Mouse (Mus musculus): Measurements from ENCODE around the gene Asb18. TPM values are rescaled to one million over a fixed set of nuclear protein-coding genes. Genes with fewer than 3 reads are reported as not detected.
A peak's percentile ranks its signal among the peaks of the same experiment; 100 is the strongest.

Gene Asb18
- total RNA-seq, 1 experiment: not detected

- H3K36me3 ChIP-seq (ENCODE audit: control insufficient read depth, insufficient read depth, low read length, poor library complexity, severe bottlenecking): no peaks in the 10 kb centered on the region
- H3K9ac ChIP-seq (ENCODE audit: insufficient read depth, low read depth, low read length, poor library complexity, severe bottlenecking): no peak overlapping the region; the same call in 1 of the 2 replicates
- in situ Hi-C loops (cut with MboI; ENCODE audit: low sequenced_read_pairs in 2 of 2, unreplicated experiment in 2 of 2): no loop called here
- TF ChIP-seq ZC3H11A (IDR thresholded peaks at IDR 0.05; ENCODE audit: borderline replicate concordance, low read depth, low read length): no peak
- no peak for TF ChIP-seq ZNF384 (IDR thresholded peaks at IDR 0.05; ENCODE audit: low read depth, low read length)
- no peak for TF ChIP-seq HCFC1 (IDR thresholded peaks at IDR 0.05; ENCODE audit: borderline replicate concordance, insufficient read depth, low read length)
- no peak for TF ChIP-seq CHD2 (IDR thresholded peaks at IDR 0.05; ENCODE audit: low read depth, low read length)
- TF ChIP-seq MAFK (IDR thresholded peaks at IDR 0.05; ENCODE audit: insufficient read depth, low read depth, low read length): no peak
- no peaks in the 10 kb centered on the region for H3K9me3 ChIP-seq (ENCODE audit: control insufficient read depth, insufficient read depth, low read depth, low read length)
- peak overlapping the region; percentile 61 to 88; a peak in 2 of 4 replicates for H3K4me3 ChIP-seq (ENCODE audit: insufficient read depth in 1 of 2, low read depth in 1 of 2, low read length in 2 of 2, poor library complexity in 1 of 2, severe bottlenecking in 1 of 2)
- H3K27ac ChIP-seq (ENCODE audit: insufficient read depth, low read depth, low read length, poor library complexity, severe bottlenecking): no peak overlapping the region
- peaks cover 2 to 14% of the 10 kb centered on the region in 2 experiments; a peak in 3 of 4 replicates for H3K4me1 ChIP-seq (ENCODE audit: control insufficient read depth in 2 of 2, insufficient read depth in 2 of 2, low read length in 2 of 2, poor library complexity in 1 of 2)
- no peak for DNase-seq (ENCODE audit: low read depth, low spot score)
Observed at GRCm38 (mm10) chr1:89967585-89967984, 46.9 kb downstream of the Asb18 start.

- Histone ChIP-seq H3K4me1 (ENCODE audit: control insufficient read depth in 2 of 2, insufficient read depth in 2 of 2, low read length in 2 of 2, poor library complexity in 1 of 2) (peaks cover 2 to 19% of the 10 kb centered on the region in 2 experiments), H3K9ac (ENCODE audit: insufficient read depth, low read depth, low read length, poor library complexity, severe bottlenecking) (no peak overlapping the region)
- TF ChIP-seq HCFC1 (IDR thresholded peaks at IDR 0.05; ENCODE audit: borderline replicate concordance, insufficient read depth, low read length): no peak
- no peak for TF ChIP-seq ZC3H11A (IDR thresholded peaks at IDR 0.05; ENCODE audit: borderline replicate concordance, low read depth, low read length)
- no peak for TF ChIP-seq ZNF384 (IDR thresholded peaks at IDR 0.05; ENCODE audit: low read depth, low read length)
- no peak for TF ChIP-seq CHD2 (IDR thresholded peaks at IDR 0.05; ENCODE audit: low read depth, low read length)
- no peak for TF ChIP-seq MAFK (IDR thresholded peaks at IDR 0.05; ENCODE audit: insufficient read depth, low read depth, low read length)
Observed at GRCm38 (mm10) chr1:89964426-89964825, 50.0 kb downstream of the Asb18 start.

GRCm38 (mm10) chr1:89963296-89963695 lies 51.2 kb downstream of the Asb18 start:
- Histone ChIP-seq H3K9ac (ENCODE audit: insufficient read depth, low read depth, low read length, poor library complexity, severe bottlenecking) (no peak overlapping the region), H3K4me3 (ENCODE audit: insufficient read depth in 1 of 2, low read depth in 1 of 2, low read length in 2 of 2, poor library complexity in 1 of 2, severe bottlenecking in 1 of 2) (no peak overlapping the region), H3K9me3 (ENCODE audit: control insufficient read depth, insufficient read depth, low read depth, low read length) (no peaks in the 10 kb centered on the region), H3K4me1 (ENCODE audit: control insufficient read depth in 2 of 2, insufficient read depth in 2 of 2, low read length in 2 of 2, poor library complexity in 1 of 2) (peaks cover 2 to 14% of the 10 kb centered on the region in 2 experiments), H3K36me3 (ENCODE audit: control insufficient read depth, insufficient read depth, low read length, poor library complexity, severe bottlenecking) (no peaks in the 10 kb centered on the region), H3K27ac (ENCODE audit: insufficient read depth, low read depth, low read length, poor library complexity, severe bottlenecking) (no peak overlapping the region)
- no peak for TF ChIP-seq HCFC1 (IDR thresholded peaks at IDR 0.05; ENCODE audit: borderline replicate concordance, insufficient read depth, low read length)
- no peak for DNase-seq (ENCODE audit: low read depth, low spot score)
- in situ Hi-C loops (cut with MboI; ENCODE audit: low sequenced_read_pairs in 2 of 2, unreplicated experiment in 2 of 2): no loop called here

More at GRCm38 (mm10) chr1:89964426-89964825, 50.0 kb downstream of the Asb18 start:
- in situ Hi-C loops (cut with MboI; ENCODE audit: low sequenced_read_pairs in 2 of 2, unreplicated experiment in 2 of 2): no loop called here
- no peak for DNase-seq (ENCODE audit: low read depth, low spot score)
- no peaks in the 10 kb centered on the region for H3K9me3 ChIP-seq (ENCODE audit: control insufficient read depth, insufficient read depth, low read depth, low read length)
- H3K4me3 ChIP-seq (ENCODE audit: insufficient read depth in 1 of 2, low read depth in 1 of 2, low read length in 2 of 2, poor library complexity in 1 of 2, severe bottlenecking in 1 of 2): no peak overlapping the region
- H3K27ac ChIP-seq (ENCODE audit: insufficient read depth, low read depth, low read length, poor library complexity, severe bottlenecking): no peak overlapping the region
- H3K36me3 ChIP-seq (ENCODE audit: control insufficient read depth, insufficient read depth, low read length, poor library complexity, severe bottlenecking): no peaks in the 10 kb centered on the region

GRCm38 (mm10) chr1:89962092-89962491 lies 52.4 kb downstream of the Asb18 start:
- Histone ChIP-seq H3K9me3 (ENCODE audit: control insufficient read depth, insufficient read depth, low read depth, low read length) (no peaks in the 10 kb centered on the region), H3K9ac (ENCODE audit: insufficient read depth, low read depth, low read length, poor library complexity, severe bottlenecking) (no peak overlapping the region), H3K27ac (ENCODE audit: insufficient read depth, low read depth, low read length, poor library complexity, severe bottlenecking) (no peak overlapping the region), H3K4me3 (ENCODE audit: insufficient read depth in 1 of 2, low read depth in 1 of 2, low read length in 2 of 2, poor library complexity in 1 of 2, severe bottlenecking in 1 of 2) (no peak overlapping the region; a peak in 1 of 4 replicates), H3K4me1 (ENCODE audit: control insufficient read depth in 2 of 2, insufficient read depth in 2 of 2, low read length in 2 of 2, poor library complexity in 1 of 2) (peaks cover 2 to 11% of the 10 kb centered on the region in 2 experiments; a peak in 3 of 4 replicates), H3K36me3 (ENCODE audit: control insufficient read depth, insufficient read depth, low read length, poor library complexity, severe bottlenecking) (no peaks in the 10 kb centered on the region)
- no peak for DNase-seq (ENCODE audit: low read depth, low spot score)
- TF ChIP-seq HCFC1 (IDR thresholded peaks at IDR 0.05; ENCODE audit: borderline replicate concordance, insufficient read depth, low read length): no peak
- no peak for TF ChIP-seq CHD2 (IDR thresholded peaks at IDR 0.05; ENCODE audit: low read depth, low read length)
- TF ChIP-seq ZC3H11A (IDR thresholded peaks at IDR 0.05; ENCODE audit: borderline replicate concordance, low read depth, low read length): no peak
- no peak for TF ChIP-seq MAFK (IDR thresholded peaks at IDR 0.05; ENCODE audit: insufficient read depth, low read depth, low read length)
- no peak for TF ChIP-seq ZNF384 (IDR thresholded peaks at IDR 0.05; ENCODE audit: low read depth, low read length)
- in situ Hi-C loops (cut with MboI; ENCODE audit: low sequenced_read_pairs in 2 of 2, unreplicated experiment in 2 of 2): no loop called here

- H3K4me3 ChIP-seq (ENCODE audit: insufficient read depth in 1 of 2, low read depth in 1 of 2, low read length in 2 of 2, poor library complexity in 1 of 2, severe bottlenecking in 1 of 2): no peak overlapping the region
- TF ChIP-seq ZC3H11A (IDR thresholded peaks at IDR 0.05; ENCODE audit: borderline replicate concordance, low read depth, low read length) (no peak), ZNF384 (IDR thresholded peaks at IDR 0.05; ENCODE audit: low read depth, low read length) (no peak), MAFK (IDR thresholded peaks at IDR 0.05; ENCODE audit: insufficient read depth, low read depth, low read length) (no peak), HCFC1 (IDR thresholded peaks at IDR 0.05; ENCODE audit: borderline replicate concordance, insufficient read depth, low read length) (no peak), CHD2 (IDR thresholded peaks at IDR 0.05; ENCODE audit: low read depth, low read length) (no peak)
Observed at GRCm38 (mm10) chr1:89959393-89959792, 55.1 kb downstream of the Asb18 start.

More at GRCm38 (mm10) chr1:89959393-89959792, 55.1 kb downstream of the Asb18 start:
- DNase-seq (ENCODE audit: low read depth, low spot score): no peak
- no peak overlapping the region for H3K9ac ChIP-seq (ENCODE audit: insufficient read depth, low read depth, low read length, poor library complexity, severe bottlenecking)
- H3K36me3 ChIP-seq (ENCODE audit: control insufficient read depth, insufficient read depth, low read length, poor library complexity, severe bottlenecking): no peaks in the 10 kb centered on the region
- H3K4me1 ChIP-seq (ENCODE audit: control insufficient read depth in 2 of 2, insufficient read depth in 2 of 2, low read length in 2 of 2, poor library complexity in 1 of 2): peaks cover 2 to 11% of the 10 kb centered on the region in 2 experiments; a peak in 3 of 4 replicates
- in situ Hi-C loops (cut with MboI; ENCODE audit: low sequenced_read_pairs in 2 of 2, unreplicated experiment in 2 of 2): loop anchor here in 1 of 2 experiments (10.0 kb wide), 1 partner anchor 185 kb away; no protein-coding TSS in a partner anchor
- no peak overlapping the region for H3K27ac ChIP-seq (ENCODE audit: insufficient read depth, low read depth, low read length, poor library complexity, severe bottlenecking)
- H3K9me3 ChIP-seq (ENCODE audit: control insufficient read depth, insufficient read depth, low read depth, low read length): no peaks in the 10 kb centered on the region

Measured in ES-E14 (cell line).